ENCODE assay signal across 44 mouse cellular contexts in genomic region chr11:99396034-99396433, GRCm38 (mm10). TPM values are rescaled to one million over a fixed set of nuclear protein-coding genes. Genes with fewer than 3 reads are reported as not detected.
DNase-seq lines count a peak whose midpoint lies in the region; ATAC-seq and TF ChIP-seq lines count a peak whose summit lies in the region.
"Had no signal": no experiment of that assay in that cellular context is flagged by ENCODE, and none has a peak within 500 bp of the region (broad histone marks: within the 10 kb centered on the region; RNA-seq: fewer than 3 reads in every experiment).

No protein-coding gene starts in this region.

- H3K36me3 ChIP-seq in heart, embryonic 10.5 days: no peaks in the 10 kb centered on the region
- H3K36me3 ChIP-seq in heart, embryonic 12.5 days: no peaks in the 10 kb centered on the region
- H3K36me3 ChIP-seq in liver, postnatal 0 days (replicated peaks; ENCODE audit: insufficient read depth, low read length): no peaks in the 10 kb centered on the region
- H3K36me3 ChIP-seq: embryonic facial prominence, embryonic 13.5 days; hindbrain, embryonic 10.5 days; intestine, embryonic 15.5 days; limb, embryonic 13.5 days; neural tube, embryonic 15.5 days had no signal

- H3K27me3 ChIP-seq in heart, embryonic 10.5 days (ENCODE audit: insufficient read depth, poor library complexity, severe bottlenecking): peaks cover 19% of the 10 kb centered on the region
- peaks cover 13% of the 10 kb centered on the region for H3K27me3 ChIP-seq in heart, embryonic 12.5 days (replicated peaks)
- H3K27me3 ChIP-seq in liver, postnatal 0 days (ENCODE audit: insufficient read depth, low read length): 0 out of 2 replicates have a peak, but pooled peaks cover 3% of the 10 kb centered on the region
- H3K27me3 ChIP-seq: intestine, embryonic 15.5 days had no signal

- H3K4me2 ChIP-seq in heart, embryonic 12.5 days: no peak overlapping the region
- H3K4me2 ChIP-seq in liver, postnatal 0 days (ENCODE audit: low read depth, low read length): no peak overlapping the region
- H3K4me2 ChIP-seq: embryonic facial prominence, embryonic 13.5 days; intestine, embryonic 15.5 days; limb, embryonic 13.5 days; liver, embryonic 11.5 days; neural tube, embryonic 15.5 days had no signal

- no peak for TF ChIP-seq POLR2A in brain, embryonic 14.5 days (IDR thresholded peaks at IDR 0.05; ENCODE audit: borderline replicate concordance, extremely low read depth, insufficient read depth, insufficient read length, poor library complexity, severe bottlenecking)

- no peaks in the 10 kb centered on the region for H3K4me1 ChIP-seq in heart, embryonic 10.5 days
- no peaks in the 10 kb centered on the region for H3K4me1 ChIP-seq in heart, embryonic 12.5 days (replicated peaks)
- H3K4me1 ChIP-seq in liver, postnatal 0 days (ENCODE audit: insufficient read depth): no peaks in the 10 kb centered on the region
- H3K4me1 ChIP-seq: hindbrain, embryonic 10.5 days; intestine, embryonic 15.5 days; limb, embryonic 13.5 days; megakaryocyte, embryonic 14.5 days; neural tube, embryonic 15.5 days had no signal

- TF ChIP-seq EP300 in liver, postnatal 0 days (IDR thresholded peaks at IDR 0.05; ENCODE audit: low read depth): no peak

- H3K9ac ChIP-seq in heart, embryonic 12.5 days: no peak overlapping the region
- H3K9ac ChIP-seq in liver, postnatal 0 days (replicated peaks): no peak overlapping the region
- H3K9ac ChIP-seq: embryonic facial prominence, embryonic 13.5 days; intestine, embryonic 15.5 days; limb, embryonic 13.5 days; neural tube, embryonic 15.5 days had no signal

- peak; percentile 6 for DNase-seq in embryo, embryonic 10 days (ENCODE audit: low spot score)
- no peak for DNase-seq in embryo, embryonic 10.5 days (ENCODE audit: low spot score)
- DNase-seq in heart, embryonic 10.5 days (ENCODE audit: low spot score): peak; percentile 10
- peak; percentile 66 for DNase-seq in brain, embryonic 14.5 days (ENCODE audit: low read depth)
- peak; percentile 29 for DNase-seq in retina, embryonic 14.5 days (ENCODE audit: low spot score)
- DNase-seq in adrenal gland, postnatal 36 days: no peak
- no peak for DNase-seq in liver, postnatal 0 days
- DNase-seq: adrenal gland, adult 8-10 months; cerebellum, adult 11 months; cerebellum, adult 9-10 months; cerebellum, postnatal 36 days; gastrocnemius, postnatal 25 days; heart, adult 18-20 months; heart, postnatal 14 days; kidney, adult 2 months; kidney, postnatal 36 days; lung, adult 18-20 months; lung, postnatal 4 days; right cerebral cortex, postnatal 4 days; thymus, adult 18-20 months; thymus, postnatal 25 days had no signal

- H3K9me3 ChIP-seq in heart, embryonic 10.5 days: no peaks in the 10 kb centered on the region
- H3K9me3 ChIP-seq in heart, embryonic 12.5 days (replicated peaks): no peaks in the 10 kb centered on the region
- H3K9me3 ChIP-seq in liver, postnatal 0 days (ENCODE audit: low read length): no peaks in the 10 kb centered on the region
- H3K9me3 ChIP-seq: embryonic facial prominence, embryonic 13.5 days; hindbrain, embryonic 10.5 days; intestine, embryonic 15.5 days; limb, embryonic 13.5 days; megakaryocyte, embryonic 14.5 days; neural tube, embryonic 15.5 days had no signal

- WGBS in heart, embryonic 10.5 days: 49% methylated on average over 3 of the region's 3 CpGs
- 48% methylated on average over 3 of the region's 3 CpGs for WGBS in heart, embryonic 12.5 days
- 47% methylated on average over 3 of the region's 3 CpGs for WGBS in liver, postnatal 0 days (ENCODE audit: insufficient replicate concordance)

- H3K27ac ChIP-seq in heart, embryonic 10.5 days: no peak overlapping the region
- no peak overlapping the region for H3K27ac ChIP-seq in heart, embryonic 12.5 days (ENCODE audit: poor library complexity, severe bottlenecking)
- no peak overlapping the region for H3K27ac ChIP-seq in liver, postnatal 0 days (ENCODE audit: low read depth)
- H3K27ac ChIP-seq: embryonic facial prominence, embryonic 13.5 days; hindbrain, embryonic 10.5 days; intestine, embryonic 15.5 days; layer of hippocampus, adult 2 months; left cerebral cortex, adult 2 months; limb, embryonic 13.5 days; neural tube, embryonic 15.5 days; stomach, postnatal 0 days had no signal

- TF ChIP-seq CTCF in brain, embryonic 14.5 days (IDR thresholded peaks at IDR 0.05; ENCODE audit: borderline replicate concordance, extremely low read depth, insufficient read depth, insufficient read length): no peak
- TF ChIP-seq CTCF in liver, postnatal 0 days (IDR thresholded peaks at IDR 0.05; ENCODE audit: low read depth): no peak

- H3K4me3 ChIP-seq in heart, embryonic 10.5 days: no peak overlapping the region
- no peak overlapping the region for H3K4me3 ChIP-seq in heart, embryonic 12.5 days
- H3K4me3 ChIP-seq in liver, postnatal 0 days (ENCODE audit: low read depth, low read length): no peak overlapping the region
- H3K4me3 ChIP-seq: embryonic facial prominence, embryonic 13.5 days; erythroblast, embryonic 14.5 days; hindbrain, embryonic 10.5 days; intestine, embryonic 15.5 days; layer of hippocampus, adult 2 months; left cerebral cortex, adult 2 months; limb, embryonic 13.5 days; megakaryocyte, embryonic 14.5 days; neural tube, embryonic 15.5 days had no signal

- ATAC-seq in heart, embryonic 12.5 days (ENCODE audit: insufficient number of reproducible peaks, low FRiP score): no peak
- ATAC-seq in liver, postnatal 0 days: no peak
- ATAC-seq: hindbrain, embryonic 16.5 days; intestine, embryonic 15.5 days; lung, postnatal 0 days had no signal

RNA-seq across cellular contexts. Expression of gene Krt10, which starts 6.9 kb away (rescaled TPM):
- polyA plus RNA-seq in heart, embryonic 10.5 days (2016; fragmentation: Nextera tagmentation; extraction: Ambion mirVana): 11.4 and 14.6 TPM in 2 replicates
- polyA plus RNA-seq in heart, embryonic 12.5 days (2016; fragmentation: Nextera tagmentation; extraction: Ambion mirVana): 16.6 and 18.8 TPM in 2 replicates
- polyA plus RNA-seq in brain, embryonic 14.5 days (2012; rRNA removed): 11.9 and 20.0 TPM in 2 replicates
- total RNA-seq in adrenal gland, postnatal 36 days (2021): 1 to 10 TPM; 4.4 to 6.4 TPM
- polyA plus RNA-seq in liver, postnatal 0 days (2015; fragmentation: Nextera tagmentation; extraction: Ambion mirVana): 6.3 and 7.0 TPM in 2 replicates

RNA-seq across cellular contexts. Expression of gene Krt28, which starts 21.3 kb away (rescaled TPM):
- 0.20 and 0.39 TPM in 2 replicates for polyA plus RNA-seq in heart, embryonic 10.5 days (2016; fragmentation: Nextera tagmentation; extraction: Ambion mirVana)
- 0.12 and 0.20 TPM in 2 replicates for polyA plus RNA-seq in heart, embryonic 12.5 days (2016; fragmentation: Nextera tagmentation; extraction: Ambion mirVana)
- 0.23 and 0.25 TPM in 2 replicates for polyA plus RNA-seq in brain, embryonic 14.5 days (2012; rRNA removed)
- total RNA-seq in adrenal gland, postnatal 36 days (2021): not detected
- not detected in 2 replicates for polyA plus RNA-seq in liver, postnatal 0 days (2015; fragmentation: Nextera tagmentation; extraction: Ambion mirVana)
- total RNA-seq: adrenal gland, adult 8-10 months; gastrocnemius, adult 18-20 months; gastrocnemius, postnatal 25 days; heart, adult 18-20 months; heart, postnatal 14 days; left cerebral cortex, adult 2 months; left cerebral cortex, postnatal 36 days had no signal
- polyA plus RNA-seq: erythroblast, embryonic 14.5 days; frontal cortex, adult 2 months; heart, embryonic 14.5 days; kidney, adult 2 months; liver, embryonic 11.5 days; spleen, adult 2 months; stomach, postnatal 0 days had no signal

RNA-seq across cellular contexts. Expression of gene Krt12, which starts 26.0 kb away (rescaled TPM):
- not detected in 2 replicates for polyA plus RNA-seq in heart, embryonic 10.5 days (2016; fragmentation: Nextera tagmentation; extraction: Ambion mirVana)
- polyA plus RNA-seq in heart, embryonic 12.5 days (2016; fragmentation: Nextera tagmentation; extraction: Ambion mirVana): not detected in 2 replicates
- 0.04 and 0.05 TPM in 2 replicates for polyA plus RNA-seq in brain, embryonic 14.5 days (2012; rRNA removed)
- total RNA-seq in adrenal gland, postnatal 36 days (2021): not detected
- not detected in 2 replicates for polyA plus RNA-seq in liver, postnatal 0 days (2015; fragmentation: Nextera tagmentation; extraction: Ambion mirVana)
- total RNA-seq: adrenal gland, adult 8-10 months; CH12.LX; gastrocnemius, adult 18-20 months; gastrocnemius, postnatal 25 days; heart, adult 18-20 months; heart, postnatal 14 days had no signal
- polyA plus RNA-seq: C2C12; embryonic facial prominence, embryonic 13.5 days; erythroblast, embryonic 14.5 days; heart, embryonic 14.5 days; intestine, embryonic 15.5 days; kidney, adult 2 months; limb, embryonic 13.5 days; liver, embryonic 11.5 days; lung, postnatal 0 days had no signal

RNA-seq across cellular contexts. Expression of gene Krt20, which starts 41.9 kb away (rescaled TPM):
- 6.6 and 9.5 TPM in 2 replicates for polyA plus RNA-seq in heart, embryonic 10.5 days (2016; fragmentation: Nextera tagmentation; extraction: Ambion mirVana)
- polyA plus RNA-seq in heart, embryonic 12.5 days (2016; fragmentation: Nextera tagmentation; extraction: Ambion mirVana): 3.6 and 4.1 TPM in 2 replicates
- polyA plus RNA-seq in brain, embryonic 14.5 days (2012; rRNA removed): 0.14 TPM in 1 of 2 replicates, not detected in the other
- total RNA-seq in adrenal gland, postnatal 36 days (2021): under 1 TPM in 1 of 2 experiments, not detected in 1; 0.26 TPM
- polyA plus RNA-seq in liver, postnatal 0 days (2015; fragmentation: Nextera tagmentation; extraction: Ambion mirVana): 13.3 and 14.5 TPM in 2 replicates
- total RNA-seq: CH12.LX; gastrocnemius, postnatal 25 days; heart, adult 18-20 months; layer of hippocampus, adult 2 months; layer of hippocampus, postnatal 14 days; left cerebral cortex, adult 2 months; left cerebral cortex, postnatal 36 days had no signal
- polyA plus RNA-seq: C2C12; erythroblast, embryonic 14.5 days had no signal

RNA-seq across cellular contexts. Expression of gene Krt27, which starts 45.1 kb away (rescaled TPM):
- polyA plus RNA-seq in heart, embryonic 10.5 days (2016; fragmentation: Nextera tagmentation; extraction: Ambion mirVana): not detected in 2 replicates
- 0.12 TPM in 1 of 2 replicates, not detected in the other for polyA plus RNA-seq in heart, embryonic 12.5 days (2016; fragmentation: Nextera tagmentation; extraction: Ambion mirVana)
- 0.05 TPM in 1 of 2 replicates, not detected in the other for polyA plus RNA-seq in brain, embryonic 14.5 days (2012; rRNA removed)
- total RNA-seq in adrenal gland, postnatal 36 days (2021): not detected
- polyA plus RNA-seq in liver, postnatal 0 days (2015; fragmentation: Nextera tagmentation; extraction: Ambion mirVana): not detected in 2 replicates
- total RNA-seq: adrenal gland, adult 8-10 months; CH12.LX; gastrocnemius, adult 18-20 months; gastrocnemius, postnatal 25 days; heart, adult 18-20 months; heart, postnatal 14 days; layer of hippocampus, adult 2 months; layer of hippocampus, postnatal 14 days; left cerebral cortex, adult 2 months; left cerebral cortex, postnatal 36 days had no signal
- polyA plus RNA-seq: C2C12; erythroblast, embryonic 14.5 days; frontal cortex, adult 2 months; heart, embryonic 14.5 days; hindbrain, embryonic 10.5 days; intestine, embryonic 15.5 days; kidney, adult 2 months; kidney, embryonic 16.5 days; limb, embryonic 13.5 days; liver, embryonic 11.5 days; lung, postnatal 0 days; spleen, adult 2 months; stomach, postnatal 0 days had no signal

Comparison
In these comparisons a context has a peak if more than half of its experiments do, and no peak if none do; other contexts are left out.
1. DNase-seq: peak in embryo, embryonic 10 days (single experiment), heart, embryonic 10.5 days (single experiment), brain, embryonic 14.5 days (single experiment) and retina, embryonic 14.5 days (single experiment); none in embryo, embryonic 10.5 days (single experiment), adrenal gland, postnatal 36 days (0 of 2) and liver, postnatal 0 days (single experiment).